Mouse (Mus musculus) forebrain, embryonic 12.5 days (tissue): ENCODE measurements around the gene Rbm20. TPM values are rescaled to one million over a fixed set of nuclear protein-coding genes. Genes with fewer than 3 reads are reported as not detected.

Source experiments
- ATAC-seq: fragments of 200-750 bp; cut with Nextera tagmentation; 2 replicates; pipeline ENCODE4 v1.8.0; 2017; ENCODE audit warnings: moderate TSS enrichment; ENCODE audit not compliant: low FRiP score
- H3K27ac ChIP-seq: fragments of 300-500 bp; sonication (generic); 2 replicates; pipeline ENCODE4 v1.5.1; 2016; ENCODE audit warnings: mild to moderate bottlenecking
- H3K27me3 ChIP-seq: fragments of 300-500 bp; sonication (generic); 2 replicates; pipeline ENCODE4 v1.6.1; 2016; ENCODE audit warnings: mild to moderate bottlenecking
- H3K36me3 ChIP-seq: fragments of 300-500 bp; sonication (generic); replicated peaks from 2 replicates; pipeline ENCODE4 v1.6.1; 2016; ENCODE audit warnings: mild to moderate bottlenecking
- H3K4me1 ChIP-seq: fragments of 300-500 bp; sonication (generic); 2 replicates; pipeline ENCODE4 v1.6.1; 2016
- H3K4me2 ChIP-seq: fragments of 300-500 bp; sonication (generic); 2 replicates; pipeline ENCODE4 v1.6.1; 2016; ENCODE audit warnings: mild to moderate bottlenecking, moderate library complexity
- H3K4me3 ChIP-seq: fragments of 300-500 bp; sonication (generic); replicated peaks from 2 replicates; pipeline ENCODE4 v1.5.1; 2016; ENCODE audit warnings: mild to moderate bottlenecking
- H3K9ac ChIP-seq: fragments of 300-500 bp; sonication (generic); 2 replicates; pipeline ENCODE4 v1.6.1; 2016; ENCODE audit warnings: mild to moderate bottlenecking
- H3K9me3 ChIP-seq: fragments of 300-500 bp; sonication (generic); 2 replicates; pipeline ENCODE4 v1.6.1; 2016
- WGBS: fragments of 180-500 bp; shearing (Covaris S2); methylation state at CpG from one replicate; pipeline ENCODE4 v1.1.7; 2016; 5-methylcytosine and 5-hydroxymethylcytosine counted together
- polyA plus RNA-seq: library from polyadenylated mRNA; unstranded; fragments of >200 nt; fragmentation: Nextera tagmentation; extraction: Ambion mirVana; gene quantifications from 2 replicates; pipeline ENCODE4 v1.2.1, GENCODE M21; 2016

Gene Rbm20
- polyA plus RNA-seq, 1 experiment from 2014 or later = 7.2 TPM

DNA sequence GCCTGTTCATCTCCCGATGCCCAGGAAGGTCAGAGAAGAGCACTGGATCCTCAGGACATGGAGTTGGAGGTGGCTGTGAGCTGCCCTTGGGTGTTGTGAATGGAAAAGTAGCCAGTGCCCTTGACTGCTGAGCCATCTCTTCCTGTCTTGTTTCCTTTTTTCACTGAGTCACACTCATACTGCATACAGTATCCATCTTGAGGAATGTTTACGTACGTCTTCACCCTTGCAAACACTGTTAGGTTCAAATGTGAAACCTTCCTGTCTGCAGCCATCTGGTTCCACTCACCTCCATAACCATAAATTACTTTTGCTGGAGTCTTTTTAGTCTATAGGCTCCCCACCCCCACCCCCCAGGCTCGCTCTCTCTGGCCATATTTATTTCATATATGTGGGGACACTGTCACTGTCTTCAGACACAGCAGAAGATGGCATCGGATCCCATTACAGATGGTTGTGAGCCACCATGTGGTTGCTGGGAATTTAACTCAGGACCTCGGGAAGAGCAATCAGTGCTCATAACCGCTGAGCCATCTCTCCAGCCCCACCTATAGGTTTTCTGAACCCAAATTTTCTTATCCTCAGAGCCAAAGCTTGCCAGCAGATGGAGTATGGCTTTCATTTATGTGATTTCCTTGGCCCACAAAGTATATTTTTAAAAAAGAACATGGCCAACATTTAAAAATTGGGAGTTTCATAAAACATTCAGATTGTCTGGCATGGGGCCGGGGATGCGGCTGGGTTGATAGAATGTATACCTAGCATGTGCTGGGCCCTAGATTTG is 51.0 kb downstream of the Rbm20 start:
- Histone ChIP-seq H3K27me3 (no peaks in the 10 kb centered on the region), H3K4me2 (no peak overlapping the region), H3K4me1 (no peaks in the 10 kb centered on the region; the same call in 1 of the 2 replicates), H3K36me3 (no peaks in the 10 kb centered on the region), H3K27ac (no peak overlapping the region), H3K9me3 (no peaks in the 10 kb centered on the region), H3K4me3 (no peak overlapping the region), H3K9ac (no peak overlapping the region)
- ATAC-seq = no peak
- WGBS = 83% methylated on average over 9 of the region's 9 CpGs

DNA sequence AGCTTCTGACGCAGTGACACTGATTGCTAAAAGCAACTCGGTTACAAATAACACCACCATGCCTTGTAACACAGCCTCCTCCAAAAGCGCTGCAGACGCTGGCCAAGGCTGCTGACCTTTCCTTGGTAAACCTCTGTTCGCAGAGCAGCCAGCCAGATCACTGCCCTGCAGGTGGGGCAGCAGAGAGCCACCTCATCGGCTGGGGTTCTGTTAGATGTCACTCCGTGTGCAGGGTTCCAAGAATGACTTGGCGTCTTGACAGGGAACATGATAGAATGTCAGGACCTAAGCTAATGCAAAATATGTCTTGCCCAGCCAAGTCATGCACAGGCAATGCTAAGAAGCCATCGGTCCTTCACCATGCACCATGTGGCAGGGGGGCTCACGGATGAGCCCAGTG is 52.8 kb downstream of the Rbm20 start:
- no peak overlapping the region for H3K27ac ChIP-seq
- H3K9me3 ChIP-seq = no peaks in the 10 kb centered on the region
- H3K9ac ChIP-seq = no peak overlapping the region
- H3K4me3 ChIP-seq = no peak overlapping the region
- WGBS = 82% methylated on average over 10 of the region's 10 CpGs
- H3K36me3 ChIP-seq = no peaks in the 10 kb centered on the region
- no peaks in the 10 kb centered on the region for H3K27me3 ChIP-seq
- ATAC-seq = no peak
- H3K4me1 ChIP-seq = no peaks in the 10 kb centered on the region; the same call in 1 of the 2 replicates
- H3K4me2 ChIP-seq = no peak overlapping the region

DNA sequence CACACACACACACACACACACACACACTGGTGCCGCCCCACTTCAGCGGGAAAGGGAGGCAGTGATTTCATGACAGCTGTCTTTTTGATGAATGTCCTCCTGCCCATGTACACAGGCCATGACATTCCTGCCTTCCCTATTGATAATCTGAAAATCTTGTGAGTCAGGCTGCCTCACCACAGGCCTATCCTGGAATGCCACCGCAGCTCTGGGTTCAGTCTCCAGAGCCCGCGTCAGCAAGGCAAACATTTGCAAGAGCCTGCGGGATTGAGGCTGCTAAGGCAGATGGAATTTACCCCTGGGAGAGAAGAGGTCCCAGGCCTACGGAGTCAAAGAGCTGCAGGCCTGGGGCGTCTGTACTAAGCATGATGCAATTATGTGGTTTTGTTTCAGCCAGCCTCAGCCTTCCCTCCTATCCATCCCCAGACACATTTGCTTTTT is 54.7 kb downstream of the Rbm20 start:
- H3K36me3 ChIP-seq = no peaks in the 10 kb centered on the region
- ATAC-seq = no peak
- H3K27me3 ChIP-seq = no peaks in the 10 kb centered on the region
- no peaks in the 10 kb centered on the region for H3K9me3 ChIP-seq
- 70% methylated on average over 8 of the region's 8 CpGs for WGBS
- no peaks in the 10 kb centered on the region; the same call in 1 of the 2 replicates for H3K4me1 ChIP-seq
- H3K4me3 ChIP-seq = no peak overlapping the region
- H3K27ac ChIP-seq = no peak overlapping the region
- H3K9ac ChIP-seq = no peak overlapping the region
- no peak overlapping the region for H3K4me2 ChIP-seq

DNA sequence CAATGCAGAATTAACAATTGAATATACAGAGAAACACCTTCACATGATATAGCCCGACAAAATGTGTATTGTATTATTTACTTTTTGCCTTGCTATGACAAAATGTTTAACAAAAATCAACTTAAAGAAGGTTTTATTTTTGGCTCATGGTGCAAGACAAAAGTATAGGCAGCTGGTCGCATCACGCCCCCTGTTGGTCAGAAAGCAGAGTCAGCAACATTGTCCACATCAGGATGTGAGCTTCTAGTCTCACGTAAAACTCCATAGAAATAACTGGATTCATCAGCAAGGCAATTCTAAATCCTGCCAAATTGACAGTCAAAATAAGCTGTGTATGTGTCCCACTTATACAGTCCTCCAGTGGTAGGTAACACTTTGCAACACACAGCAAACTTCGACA is 57.7 kb downstream of the Rbm20 start:
- Histone ChIP-seq H3K4me2 (no peak overlapping the region), H3K27ac (no peak overlapping the region), H3K27me3 (no peaks in the 10 kb centered on the region), H3K4me1 (no peaks in the 10 kb centered on the region; the same call in 1 of the 2 replicates), H3K36me3 (no peaks in the 10 kb centered on the region), H3K4me3 (no peak overlapping the region), H3K9ac (no peak overlapping the region), H3K9me3 (no peaks in the 10 kb centered on the region)
- WGBS = 56% methylated on average over 5 of the region's 5 CpGs
- no peak for ATAC-seq

DNA sequence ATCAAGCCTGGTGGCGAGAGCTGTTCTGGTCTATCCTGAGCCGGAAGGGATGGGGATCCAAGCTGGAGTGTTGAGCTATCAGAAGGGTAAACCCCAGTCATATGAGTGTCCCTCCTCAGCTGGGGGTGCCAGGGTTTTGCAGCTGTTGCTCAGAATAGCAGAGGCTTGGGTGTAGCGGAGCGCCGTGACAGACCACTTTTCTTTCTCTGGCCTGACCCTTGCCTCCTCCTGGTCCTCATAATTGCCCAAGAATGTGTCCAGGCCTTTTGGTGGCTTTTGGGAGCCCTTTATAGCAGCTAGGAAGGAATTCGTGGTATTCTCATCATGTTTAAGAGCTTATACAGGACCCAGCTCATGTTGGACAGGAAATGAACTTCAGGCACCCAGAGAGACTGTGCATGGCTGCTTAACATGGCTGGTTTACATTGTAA is 61.6 kb downstream of the Rbm20 start:
- no peak for ATAC-seq
- whole genome bisulfite sequencing = 76% methylated on average over 6 of the region's 6 CpGs
- Histone ChIP-seq H3K4me3 (no peak overlapping the region), H3K36me3 (no peaks in the 10 kb centered on the region), H3K4me2 (no peak overlapping the region), H3K27me3 (no peaks in the 10 kb centered on the region), H3K9me3 (no peaks in the 10 kb centered on the region), H3K27ac (no peak overlapping the region), H3K4me1 (no peaks in the 10 kb centered on the region), H3K9ac (no peak overlapping the region)

DNA sequence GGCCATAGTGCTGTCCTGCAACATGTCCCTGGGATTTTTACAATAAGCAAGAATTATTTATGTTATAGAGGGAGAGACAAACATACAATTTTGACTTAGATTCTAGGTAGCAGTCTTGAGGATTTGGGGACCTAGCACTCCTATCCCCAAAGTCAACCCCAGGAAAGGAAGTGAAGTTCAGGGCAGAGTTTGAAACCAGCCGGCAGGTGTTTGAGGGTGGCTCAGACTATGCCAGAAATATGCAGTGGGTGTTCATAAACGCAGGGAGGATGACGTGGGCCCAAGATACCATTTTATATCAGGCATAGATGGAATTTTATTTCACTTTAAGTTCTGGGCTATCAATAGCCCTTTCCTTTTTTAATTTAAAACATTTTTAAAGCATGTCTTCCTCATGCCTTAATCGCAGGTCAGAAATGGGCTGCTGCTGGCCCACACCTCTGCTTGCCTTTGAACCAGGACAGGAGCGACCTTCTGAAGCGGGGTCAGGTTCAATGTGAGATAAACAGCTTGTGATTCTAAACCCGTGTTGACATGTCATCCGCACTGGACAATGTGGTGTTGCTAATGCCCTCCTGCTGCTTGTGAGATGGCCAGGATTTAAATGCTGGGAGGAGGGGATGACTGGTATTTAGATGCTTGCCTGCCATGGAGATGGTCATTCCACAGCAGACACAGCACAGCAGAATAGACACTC is 62.6 kb downstream of the Rbm20 start:
- no peak for ATAC-seq
- Histone ChIP-seq H3K4me2 (no peak overlapping the region), H3K27ac (no peak overlapping the region), H3K9me3 (no peaks in the 10 kb centered on the region), H3K4me1 (no peaks in the 10 kb centered on the region), H3K9ac (no peak overlapping the region), H3K4me3 (no peak overlapping the region), H3K36me3 (no peaks in the 10 kb centered on the region), H3K27me3 (no peaks in the 10 kb centered on the region)
- WGBS = 81% methylated on average over 8 of the region's 8 CpGs

DNA sequence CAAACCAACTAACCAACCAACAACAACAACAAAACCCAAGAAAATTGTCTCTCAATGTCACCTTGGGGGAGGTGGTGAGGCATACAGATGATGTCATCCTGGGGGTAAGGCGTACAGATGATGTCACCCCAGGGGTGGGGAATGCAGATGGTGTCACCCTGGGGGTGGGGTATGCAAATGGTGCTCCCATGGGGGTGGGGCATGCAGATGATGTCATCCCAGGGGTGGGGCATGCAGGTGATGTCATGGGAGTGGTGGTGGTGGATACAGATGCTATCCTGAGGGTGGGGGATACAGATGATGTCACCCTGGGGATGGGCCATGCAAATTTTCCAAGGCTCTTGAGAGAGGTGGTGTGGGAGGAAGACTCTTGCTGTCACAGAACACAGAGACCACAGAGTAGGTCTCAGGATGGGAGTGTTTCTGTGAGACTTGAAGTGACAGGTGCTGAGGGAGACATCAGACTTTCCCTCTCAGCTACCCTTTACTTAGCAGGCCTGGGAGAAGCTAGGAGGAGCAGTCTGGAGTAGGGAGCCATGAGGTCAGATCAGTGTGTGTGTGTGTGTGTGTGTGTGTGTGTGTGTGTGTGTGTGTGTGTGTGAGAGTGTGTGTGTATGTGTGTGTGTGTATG is 63.8 kb downstream of the Rbm20 start:
- no peak overlapping the region for H3K9ac ChIP-seq
- H3K9me3 ChIP-seq = no peaks in the 10 kb centered on the region
- H3K36me3 ChIP-seq = no peaks in the 10 kb centered on the region
- H3K4me1 ChIP-seq = no peaks in the 10 kb centered on the region
- H3K27ac ChIP-seq = no peak overlapping the region
- H3K4me3 ChIP-seq = no peak overlapping the region
- H3K4me2 ChIP-seq = no peak overlapping the region
- 80% methylated on average over 1 of the region's 1 CpGs for WGBS
- no peaks in the 10 kb centered on the region for H3K27me3 ChIP-seq
- no peak for ATAC-seq

DNA sequence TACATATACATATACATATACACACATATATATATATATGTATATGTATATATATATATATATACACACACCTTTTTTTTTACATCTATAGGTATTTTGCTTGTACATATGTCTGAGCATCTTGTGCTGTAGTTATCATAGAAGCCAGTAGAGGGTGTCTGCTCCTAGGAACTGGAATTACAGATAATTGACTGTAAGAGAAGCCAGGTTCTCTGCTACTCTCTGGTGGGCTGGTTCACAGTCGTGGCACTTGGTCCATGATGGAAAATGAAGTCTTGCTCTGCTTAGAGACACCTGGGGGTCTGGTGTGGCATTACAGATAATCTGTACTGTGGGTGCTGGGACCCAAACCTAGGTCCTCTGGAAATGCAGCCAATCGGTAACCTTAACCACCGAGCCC is 64.8 kb downstream of the Rbm20 start:
- 67% methylated on average over 3 of the region's 3 CpGs for WGBS
- Histone ChIP-seq H3K27ac (no peak overlapping the region), H3K27me3 (no peaks in the 10 kb centered on the region), H3K36me3 (no peaks in the 10 kb centered on the region), H3K9me3 (no peaks in the 10 kb centered on the region), H3K4me3 (no peak overlapping the region), H3K4me2 (no peak overlapping the region), H3K4me1 (no peaks in the 10 kb centered on the region), H3K9ac (no peak overlapping the region)
- ATAC-seq = no peak

DNA sequence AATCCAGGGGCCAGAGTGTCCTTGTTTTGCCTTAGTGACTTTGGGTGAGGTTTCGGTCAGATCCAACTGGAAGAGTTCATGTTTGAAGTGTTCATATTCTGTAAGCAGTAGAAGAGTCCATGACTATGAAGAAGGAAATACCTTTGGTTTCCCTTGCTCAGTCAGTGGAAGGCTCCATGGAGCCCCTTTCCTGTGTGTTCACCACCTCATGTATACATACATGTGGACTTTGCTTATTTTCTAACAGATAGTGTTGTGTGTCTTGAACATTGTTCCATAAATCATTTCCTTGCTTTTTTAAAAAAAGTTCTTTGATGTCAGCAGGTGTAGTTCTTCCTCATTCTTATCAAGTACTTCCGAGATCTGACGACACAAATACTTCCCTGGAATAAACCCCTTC is 68.2 kb downstream of the Rbm20 start:
- no peak overlapping the region for H3K4me3 ChIP-seq
- WGBS = 94% methylated on average over 3 of the region's 3 CpGs
- ATAC-seq = no peak
- no peaks in the 10 kb centered on the region for H3K9me3 ChIP-seq
- no peak overlapping the region for H3K9ac ChIP-seq
- no peak overlapping the region for H3K27ac ChIP-seq
- H3K4me1 ChIP-seq = no peaks in the 10 kb centered on the region
- H3K4me2 ChIP-seq = no peak overlapping the region
- no peaks in the 10 kb centered on the region for H3K27me3 ChIP-seq
- no peaks in the 10 kb centered on the region for H3K36me3 ChIP-seq

DNA sequence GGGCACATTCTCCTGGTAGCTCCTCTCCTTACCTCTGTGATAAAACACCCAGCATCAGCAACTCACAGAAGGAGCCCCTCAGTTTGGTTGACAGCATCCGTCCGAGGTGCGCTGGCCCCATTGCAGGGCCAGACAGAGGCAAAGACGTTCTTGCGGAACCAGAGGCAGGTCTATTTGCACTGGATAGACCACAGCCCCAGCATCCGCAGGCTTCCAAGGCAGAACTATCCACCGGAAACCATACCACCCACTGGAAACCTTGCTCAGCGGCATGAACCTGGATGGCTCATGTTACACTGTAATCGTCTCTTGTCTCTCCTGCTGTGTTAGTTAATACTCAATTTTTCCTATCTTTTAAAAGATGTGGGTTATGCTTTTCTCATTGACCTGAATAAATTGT is 69.0 kb downstream of the Rbm20 start:
- Histone ChIP-seq H3K36me3 (no peaks in the 10 kb centered on the region), H3K4me2 (no peak overlapping the region), H3K4me3 (no peak overlapping the region), H3K27ac (no peak overlapping the region), H3K9ac (no peak overlapping the region), H3K4me1 (no peaks in the 10 kb centered on the region), H3K27me3 (no peaks in the 10 kb centered on the region), H3K9me3 (no peaks in the 10 kb centered on the region)
- no peak for ATAC-seq
- WGBS = 83% methylated on average over 9 of the region's 9 CpGs

DNA sequence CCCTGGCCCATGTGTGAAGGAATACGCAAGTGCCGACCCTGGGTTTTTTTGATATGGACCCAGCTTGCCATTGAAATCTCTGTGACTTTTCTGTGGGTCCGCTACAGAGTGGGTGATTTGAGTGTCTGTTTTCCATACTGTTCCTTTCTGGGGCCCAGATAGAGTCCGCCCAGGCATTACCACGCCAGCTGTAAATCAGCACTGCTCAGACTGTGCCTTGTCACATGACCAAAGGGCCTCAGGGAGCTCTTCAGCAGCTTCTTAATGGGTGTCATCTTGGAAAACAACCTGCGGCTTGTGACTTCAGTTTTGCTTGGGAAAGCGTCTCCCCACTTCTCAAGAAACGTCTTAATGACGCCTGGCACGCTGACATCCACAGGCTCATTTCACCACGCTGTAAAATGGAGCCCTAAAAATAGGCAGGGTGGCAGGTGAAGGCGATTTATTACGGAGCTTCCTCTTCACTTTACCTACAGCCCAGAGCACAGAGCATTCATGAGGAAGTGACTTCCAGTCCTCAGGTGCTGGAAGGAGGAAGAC is 71.2 kb downstream of the Rbm20 start:
- Histone ChIP-seq H3K9ac (no peak overlapping the region), H3K27me3 (no peaks in the 10 kb centered on the region; the same call in 1 of the 2 replicates), H3K4me2 (no peak overlapping the region), H3K27ac (no peak overlapping the region), H3K36me3 (no peaks in the 10 kb centered on the region), H3K4me3 (no peak overlapping the region), H3K9me3 (no peaks in the 10 kb centered on the region), H3K4me1 (no peaks in the 10 kb centered on the region)
- ATAC-seq = no peak
- 91% methylated on average over 13 of the region's 13 CpGs for WGBS

DNA sequence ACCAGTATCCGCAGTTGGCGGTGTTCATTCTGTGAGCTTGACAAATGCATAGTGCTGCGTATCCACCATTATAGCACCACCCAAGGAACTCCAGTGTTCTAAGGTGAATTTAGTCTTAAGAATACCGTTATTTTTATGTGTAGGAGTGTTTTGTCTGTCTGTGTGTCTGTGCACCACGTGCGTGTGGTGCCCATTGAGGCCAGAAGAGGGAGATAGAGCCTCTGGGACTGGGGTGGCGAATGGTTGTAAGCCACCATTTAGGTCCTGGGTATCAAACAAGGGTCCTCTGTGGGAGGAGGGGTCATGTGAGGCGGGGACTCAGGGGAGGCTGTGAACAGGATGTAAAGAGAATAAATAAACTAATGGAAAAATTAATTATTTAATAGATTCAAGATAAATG is 72.2 kb downstream of the Rbm20 start:
- no peak overlapping the region for H3K4me2 ChIP-seq
- no peak overlapping the region for H3K9ac ChIP-seq
- no peaks in the 10 kb centered on the region for H3K9me3 ChIP-seq
- no peaks in the 10 kb centered on the region; the same call in 1 of the 2 replicates for H3K27me3 ChIP-seq
- no peaks in the 10 kb centered on the region for H3K36me3 ChIP-seq
- ATAC-seq = no peak
- WGBS = 94% methylated on average over 8 of the region's 8 CpGs
- no peaks in the 10 kb centered on the region for H3K4me1 ChIP-seq
- H3K27ac ChIP-seq = no peak overlapping the region
- H3K4me3 ChIP-seq = no peak overlapping the region
